Mouse (Mus musculus) MEL-GATA-1-ER (cell line): ENCODE measurements around the gene Ecpas.

Experiments used
- DNase-seq: peaks from one replicate; pipeline ENCODE4 v3.0.0-alpha.2; 2012; ENCODE audit warnings: low read depth; ENCODE audit errors: extremely low read depth

The Ecpas gene

GRCm38 (mm10) chr4:58911069-58911830, 1.3 kb downstream of the Ecpas start:
- DNase-seq, result no peak

GRCm38 (mm10) chr4:58910175-58911068, 2.1 kb downstream of the Ecpas start:
- no peak for DNase-seq

GRCm38 (mm10) chr4:58907453-58907852, 5.1 kb downstream of the Ecpas start:
- no peak for DNase-seq

- DNase-seq, result no peak
Observed at GRCm38 (mm10) chr4:58898318-58898717, 14.2 kb downstream of the Ecpas start.

GRCm38 (mm10) chr4:58897436-58897835, 15.1 kb downstream of the Ecpas start:
- DNase-seq, result no peak

GRCm38 (mm10) chr4:58894399-58894798, 18.1 kb downstream of the Ecpas start:
- no peak for DNase-seq

- no peak for DNase-seq
Observed at GRCm38 (mm10) chr4:58890035-58890782, 22.3 kb downstream of the Ecpas start.

GRCm38 (mm10) chr4:58888568-58888967, 24.0 kb downstream of the Ecpas start:
- DNase-seq, result no peak

- no peak for DNase-seq
Observed at GRCm38 (mm10) chr4:58887626-58888025, 24.9 kb downstream of the Ecpas start.

- DNase-seq, result no peak
Observed at GRCm38 (mm10) chr4:58886778-58887177, 25.8 kb downstream of the Ecpas start.

GRCm38 (mm10) chr4:58885341-58885740, 27.2 kb downstream of the Ecpas start:
- DNase-seq, result no peak

- no peak for DNase-seq
Observed at GRCm38 (mm10) chr4:58883841-58884240, 28.7 kb downstream of the Ecpas start.

GRCm38 (mm10) chr4:58874373-58874772, 38.2 kb downstream of the Ecpas start:
- DNase-seq, result no peak

- DNase-seq, result peak; percentile 4
Observed at GRCm38 (mm10) chr4:58867242-58867641, 45.3 kb downstream of the Ecpas start.

GRCm38 (mm10) chr4:58832908-58833307, 79.6 kb downstream of the Ecpas start:
- peak; percentile 33 for DNase-seq

- DNase-seq, result no peak
Observed at GRCm38 (mm10) chr4:58825921-58826320, 86.6 kb downstream of the Ecpas start.

- DNase-seq, result no peak
Observed at GRCm38 (mm10) chr4:58787616-58788015, 124.9 kb downstream of the Ecpas start, which contains the start of gene Olfr267. Gene Olfr267 (minus strand): TSS chr4:58787716.

- DNase-seq, result no peak
Observed at GRCm38 (mm10) chr4:58786659-58787058, 125.9 kb downstream of the Ecpas start.

GRCm38 (mm10) chr4:58763417-58763816, 149.1 kb downstream of the Ecpas start:
- no peak for DNase-seq

GRCm38 (mm10) chr4:58749510-58749909, 163.0 kb downstream of the Ecpas start:
- peak; percentile 4 for DNase-seq

- no peak for DNase-seq
Observed at GRCm38 (mm10) chr4:58749101-58749500, 163.4 kb downstream of the Ecpas start.
